Mouse (Mus musculus): ENCODE measurements around the gene Prokr1.
"Not testable (repeated sequence)": the region's sequence is repeated elsewhere in the genome, so short reads cannot be mapped to it uniquely, and the experiment has no call there.

Gene Prokr1

GRCm38 (mm10) chr6:87590394-87591281 lies at the start of gene Prokr1:
Gene Prokr1, minus strand, starts transcription at chr6:87590743.
- DNase-seq, result peak; percentile 28

GRCm38 (mm10) chr6:87638134-87638660 lies 47.7 kb upstream of the Prokr1 start:
- no peak for DNase-seq

GRCm38 (mm10) chr6:87632176-87632575 lies 41.6 kb upstream of the Prokr1 start:
- DNase-seq, result no peak

GRCm38 (mm10) chr6:87628936-87629335 lies 38.4 kb upstream of the Prokr1 start:
- DNase-seq, result not testable (repeated sequence)

- DNase-seq, result no peak
Observed at GRCm38 (mm10) chr6:87623151-87623550, 32.6 kb upstream of the Prokr1 start.

- peak; percentile 19 for DNase-seq
Observed at GRCm38 (mm10) chr6:87621281-87621680, 30.7 kb upstream of the Prokr1 start.

- no peak for DNase-seq
Observed at GRCm38 (mm10) chr6:87618021-87618420, 27.5 kb upstream of the Prokr1 start.

- no peak for DNase-seq
Observed at GRCm38 (mm10) chr6:87615696-87616083, 25.1 kb upstream of the Prokr1 start.

- peak; percentile 58 for DNase-seq
Observed at GRCm38 (mm10) chr6:87614794-87615695, 24.5 kb upstream of the Prokr1 start.

- peak; percentile 44 for DNase-seq
Observed at GRCm38 (mm10) chr6:87599825-87600224, 9.3 kb upstream of the Prokr1 start.

- DNase-seq, result peak; percentile 15
Observed at GRCm38 (mm10) chr6:87597116-87597833, 6.7 kb upstream of the Prokr1 start.

- no peak for DNase-seq
Observed at GRCm38 (mm10) chr6:87594188-87594587, 3.6 kb upstream of the Prokr1 start.

GRCm38 (mm10) chr6:87589718-87590393 lies 687 bp downstream of the Prokr1 start:
- no peak for DNase-seq

GRCm38 (mm10) chr6:87583991-87584390 lies 6.6 kb downstream of the Prokr1 start:
- DNase-seq, result no peak

GRCm38 (mm10) chr6:87583183-87583611 lies 7.3 kb downstream of the Prokr1 start:
- no peak for DNase-seq

GRCm38 (mm10) chr6:87582456-87582855 lies 8.1 kb downstream of the Prokr1 start:
- DNase-seq, result peak; percentile 10

GRCm38 (mm10) chr6:87581581-87581980 lies 9.0 kb downstream of the Prokr1 start:
- no peak for DNase-seq

GRCm38 (mm10) chr6:87581071-87581470 lies 9.5 kb downstream of the Prokr1 start:
- no peak for DNase-seq

- DNase-seq, result peak; percentile 16
Observed at GRCm38 (mm10) chr6:87578247-87578646, 12.3 kb downstream of the Prokr1 start.

GRCm38 (mm10) chr6:87576648-87577330 lies 13.8 kb downstream of the Prokr1 start:
- no peak for DNase-seq

GRCm38 (mm10) chr6:87571863-87572262 lies 18.7 kb downstream of the Prokr1 start:
- not testable (repeated sequence) for DNase-seq
